Mouse (Mus musculus): ENCODE measurements around the gene Ier5l. TPM values are rescaled to one million over a fixed set of nuclear protein-coding genes. Genes with fewer than 3 reads are reported as not detected.

Ier5l gene
- polyA plus RNA-seq, 1 experiment from 2014 or later, result 0.61 TPM

DNA sequence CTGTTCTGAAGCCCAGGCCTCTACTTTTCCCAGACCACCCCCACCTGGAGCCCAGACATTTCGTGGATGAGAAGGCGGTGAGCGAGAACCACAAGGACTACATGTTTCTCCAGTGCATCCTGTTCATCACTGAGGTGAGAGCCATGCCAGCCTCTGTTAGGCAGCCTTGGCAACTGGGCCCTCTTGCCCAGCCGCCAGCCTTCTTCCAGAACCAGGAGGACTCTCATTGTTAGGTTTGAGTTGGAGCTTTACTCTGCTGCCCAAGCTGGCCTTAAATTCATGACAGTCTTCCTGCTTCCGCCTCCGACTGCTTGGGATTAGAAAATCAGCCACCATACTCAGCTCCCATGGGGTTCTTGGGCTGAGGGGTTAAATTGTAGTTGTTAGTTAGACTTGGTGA, 34.4 kb downstream of the Ier5l start:
- H3K27me3 ChIP-seq (replicated peaks; ENCODE audit: control insufficient read depth, insufficient read depth, low read length), result no peaks in the 10 kb centered on the region
- peak overlapping the region; percentile 67 for H3K9ac ChIP-seq (ENCODE audit: low read depth, low read length)
- no peak for ATAC-seq
- H3K9me3 ChIP-seq (ENCODE audit: control insufficient read depth, low read length), result no peaks in the 10 kb centered on the region
- no peak overlapping the region for H3K4me2 ChIP-seq (ENCODE audit: low read depth, low read length)
- 92% methylated on average over 6 of the region's 6 CpGs for WGBS
- H3K27ac ChIP-seq (ENCODE audit: low read length), result peak overlapping the region; percentile 100
- peaks cover 46% of the 10 kb centered on the region for H3K4me1 ChIP-seq (ENCODE audit: control insufficient read depth, insufficient read depth, low read length)
- no peaks in the 10 kb centered on the region; the same call in 1 of the 2 replicates for H3K36me3 ChIP-seq (ENCODE audit: control insufficient read depth, insufficient read depth, low read length)
- H3K4me3 ChIP-seq (ENCODE audit: low read length), result no peak overlapping the region

DNA sequence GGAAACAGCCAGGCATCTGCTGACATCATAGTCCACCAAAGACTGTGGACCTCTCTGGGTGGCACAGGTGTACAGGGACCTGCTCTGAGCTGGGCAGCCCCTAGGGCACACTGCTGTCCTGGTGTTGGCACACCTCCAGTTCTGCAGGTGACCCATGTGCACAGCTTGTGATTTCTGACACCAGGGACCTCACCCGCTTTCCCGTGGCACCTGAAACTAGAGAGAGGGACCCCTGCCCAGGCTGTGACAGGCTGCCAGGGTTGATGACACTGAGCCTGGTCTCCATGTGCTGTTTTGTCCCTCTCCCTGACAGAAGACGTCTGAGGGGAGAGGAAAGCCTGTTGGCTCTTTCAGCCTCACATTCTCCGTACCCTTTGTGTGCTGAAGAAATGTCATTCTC, 36.2 kb downstream of the Ier5l start:
- H3K4me3 ChIP-seq (ENCODE audit: low read length), result no peak overlapping the region
- H3K9ac ChIP-seq (ENCODE audit: low read depth, low read length), result no peak overlapping the region
- H3K27ac ChIP-seq (ENCODE audit: low read length), result no peak overlapping the region
- H3K4me1 ChIP-seq (ENCODE audit: control insufficient read depth, insufficient read depth, low read length), result peaks cover 30% of the 10 kb centered on the region
- H3K27me3 ChIP-seq (replicated peaks; ENCODE audit: control insufficient read depth, insufficient read depth, low read length), result no peaks in the 10 kb centered on the region
- no peaks in the 10 kb centered on the region for H3K9me3 ChIP-seq (ENCODE audit: control insufficient read depth, low read length)
- WGBS, result 86% methylated on average over 4 of the region's 4 CpGs
- no peak overlapping the region for H3K4me2 ChIP-seq (ENCODE audit: low read depth, low read length)
- ATAC-seq, result no peak
- no peaks in the 10 kb centered on the region; the same call in 1 of the 2 replicates for H3K36me3 ChIP-seq (ENCODE audit: control insufficient read depth, insufficient read depth, low read length)

DNA sequence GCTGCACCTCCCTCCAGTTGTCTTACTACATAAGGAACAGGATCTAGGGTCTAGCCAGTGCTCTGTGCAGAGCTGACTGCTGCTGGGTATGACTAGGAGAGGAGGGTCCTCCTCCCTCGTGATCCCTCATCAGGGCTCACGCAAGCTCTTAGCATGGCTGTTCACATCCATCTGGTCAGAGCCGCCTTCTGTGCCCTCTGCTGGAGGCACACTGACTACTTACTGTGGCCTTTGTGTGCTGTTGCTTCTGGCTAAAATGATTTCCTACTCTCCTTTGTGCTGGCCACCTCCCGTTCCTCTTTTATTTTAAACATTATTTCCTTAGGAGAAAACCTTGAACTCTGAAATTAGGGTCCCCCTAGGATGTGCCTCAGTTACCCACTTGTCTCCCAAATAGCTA, 37.2 kb downstream of the Ier5l start:
- no peak for ATAC-seq
- Histone ChIP-seq H3K36me3 (ENCODE audit: control insufficient read depth, insufficient read depth, low read length) (no peaks in the 10 kb centered on the region; the same call in 1 of the 2 replicates), H3K4me3 (ENCODE audit: low read length) (no peak overlapping the region), H3K27ac (ENCODE audit: low read length) (no peak overlapping the region), H3K27me3 (replicated peaks; ENCODE audit: control insufficient read depth, insufficient read depth, low read length) (no peaks in the 10 kb centered on the region), H3K4me2 (ENCODE audit: low read depth, low read length) (no peak overlapping the region), H3K4me1 (ENCODE audit: control insufficient read depth, insufficient read depth, low read length) (peaks cover 20% of the 10 kb centered on the region), H3K9ac (ENCODE audit: low read depth, low read length) (no peak overlapping the region), H3K9me3 (ENCODE audit: control insufficient read depth, low read length) (no peaks in the 10 kb centered on the region)
- 81% methylated on average over 4 of the region's 4 CpGs for WGBS

DNA sequence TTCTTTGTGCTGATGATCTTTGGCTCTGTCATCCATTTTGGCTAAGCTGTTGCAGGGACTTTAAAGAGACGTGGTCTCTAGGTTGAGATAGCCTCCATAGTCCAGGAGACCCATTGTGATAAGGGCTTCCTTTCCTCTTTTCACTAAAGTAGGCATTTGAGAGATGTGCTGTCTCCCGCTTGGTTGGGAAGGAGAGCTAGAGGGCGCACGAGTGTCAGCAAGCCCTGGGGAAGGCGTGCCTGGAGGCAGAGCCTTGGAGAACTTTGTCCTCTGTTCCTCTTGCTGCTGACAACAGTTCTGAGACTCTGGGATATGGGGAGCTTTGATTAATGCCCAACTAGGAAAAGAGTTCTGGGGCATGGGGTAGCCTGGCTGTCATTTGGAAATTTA, 37.9 kb downstream of the Ier5l start:
- 62% methylated on average over 5 of the region's 5 CpGs for WGBS
- H3K27me3 ChIP-seq (replicated peaks; ENCODE audit: control insufficient read depth, insufficient read depth, low read length), result no peaks in the 10 kb centered on the region
- peak; percentile 67 for ATAC-seq
- no peak overlapping the region for H3K4me3 ChIP-seq (ENCODE audit: low read length)
- H3K27ac ChIP-seq (ENCODE audit: low read length), result no peak overlapping the region
- H3K36me3 ChIP-seq (ENCODE audit: control insufficient read depth, insufficient read depth, low read length), result no peaks in the 10 kb centered on the region; the same call in 1 of the 2 replicates
- H3K9me3 ChIP-seq (ENCODE audit: control insufficient read depth, low read length), result no peaks in the 10 kb centered on the region
- H3K4me2 ChIP-seq (ENCODE audit: low read depth, low read length), result no peak overlapping the region
- H3K4me1 ChIP-seq (ENCODE audit: control insufficient read depth, insufficient read depth, low read length), result peaks cover 15% of the 10 kb centered on the region
- no peak overlapping the region for H3K9ac ChIP-seq (ENCODE audit: low read depth, low read length)

DNA sequence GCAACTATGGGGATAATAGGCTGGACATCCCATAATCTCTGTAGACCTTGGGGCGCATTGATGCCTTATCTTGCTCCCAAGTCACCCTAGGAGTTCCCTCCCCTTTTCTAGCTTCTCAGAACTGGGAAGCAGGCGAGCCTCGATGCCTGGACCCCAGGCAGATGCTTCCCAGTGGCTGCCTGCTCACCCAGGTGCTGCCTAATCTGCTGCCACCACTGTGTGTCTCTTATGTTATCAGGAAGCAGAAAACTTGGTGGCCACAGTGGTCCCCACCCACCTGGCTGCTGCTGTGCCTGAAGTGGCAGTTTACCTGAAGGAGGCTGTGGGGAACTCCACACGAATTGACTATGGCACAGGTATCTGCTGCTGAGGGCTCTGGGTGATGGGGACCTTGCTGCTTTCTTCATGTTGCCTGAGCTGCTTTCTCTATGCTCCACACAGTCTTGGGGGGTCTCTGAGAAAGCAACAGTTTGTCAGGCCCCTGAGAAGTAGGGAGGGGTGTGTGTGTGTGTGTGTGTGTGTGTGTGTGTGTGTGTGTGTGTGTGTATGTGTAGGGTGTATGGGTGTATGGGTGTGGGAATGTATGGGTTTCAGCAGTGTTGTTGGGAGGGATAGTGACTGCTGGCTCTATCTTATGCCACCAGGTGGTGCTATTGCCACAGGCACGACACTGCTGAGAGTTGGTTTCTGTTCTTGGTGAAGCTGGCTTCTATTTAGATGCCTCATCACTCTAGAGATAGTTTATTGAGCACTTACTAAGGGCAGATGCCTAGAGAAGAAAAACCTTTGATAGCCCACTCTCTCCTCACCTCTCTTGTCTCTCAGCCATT, 38.5 kb downstream of the Ier5l start:
- no peaks in the 10 kb centered on the region for H3K9me3 ChIP-seq (ENCODE audit: control insufficient read depth, low read length)
- no peak overlapping the region for H3K27ac ChIP-seq (ENCODE audit: low read length)
- H3K9ac ChIP-seq (ENCODE audit: low read depth, low read length), result no peak overlapping the region
- H3K4me1 ChIP-seq (ENCODE audit: control insufficient read depth, insufficient read depth, low read length), result peaks cover 10% of the 10 kb centered on the region
- 58% methylated on average over 5 of the region's 5 CpGs for whole genome bisulfite sequencing
- no peak overlapping the region for H3K4me2 ChIP-seq (ENCODE audit: low read depth, low read length)
- ATAC-seq, result peak; percentile 79
- no peak overlapping the region for H3K4me3 ChIP-seq (ENCODE audit: low read length)
- no peaks in the 10 kb centered on the region for H3K27me3 ChIP-seq (replicated peaks; ENCODE audit: control insufficient read depth, insufficient read depth, low read length)
- no peaks in the 10 kb centered on the region; the same call in 1 of the 2 replicates for H3K36me3 ChIP-seq (ENCODE audit: control insufficient read depth, insufficient read depth, low read length)

DNA sequence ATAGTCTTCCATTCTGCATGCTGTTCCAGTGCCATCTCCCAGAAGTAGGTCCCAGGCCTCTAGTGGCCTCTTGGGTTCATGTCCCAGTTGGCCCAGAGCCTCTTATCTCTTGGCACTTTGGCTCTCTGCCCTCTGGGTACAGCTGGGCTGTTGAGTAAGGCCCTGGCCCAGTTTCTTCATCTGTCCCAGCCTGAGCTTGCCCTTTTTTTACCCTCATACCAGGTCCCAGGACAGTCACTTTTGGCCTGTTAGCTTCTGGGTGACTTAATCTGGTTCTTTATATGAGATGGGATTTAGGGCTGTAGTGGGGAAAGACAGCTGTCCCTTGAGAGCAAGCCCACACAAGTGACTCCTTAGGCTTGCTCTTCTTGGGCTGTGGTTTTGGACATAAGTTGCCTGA, 44.9 kb downstream of the Ier5l start:
- Histone ChIP-seq H3K9me3 (ENCODE audit: control insufficient read depth, low read length) (no peaks in the 10 kb centered on the region), H3K9ac (ENCODE audit: low read depth, low read length) (no peak overlapping the region), H3K4me2 (ENCODE audit: low read depth, low read length) (no peak overlapping the region), H3K36me3 (ENCODE audit: control insufficient read depth, insufficient read depth, low read length) (peaks cover 12% of the 10 kb centered on the region), H3K27me3 (replicated peaks; ENCODE audit: control insufficient read depth, insufficient read depth, low read length) (no peaks in the 10 kb centered on the region), H3K27ac (ENCODE audit: low read length) (no peak overlapping the region), H3K4me3 (ENCODE audit: low read length) (no peak overlapping the region), H3K4me1 (ENCODE audit: control insufficient read depth, insufficient read depth, low read length) (no peaks in the 10 kb centered on the region)
- no peak for ATAC-seq

Other genes with a start within 250 kb of the Ier5l start
- 37.4 and 40.1 TPM in 2 replicates for gene Lrrc8a, start 236.5 kb downstream of the Ier5l start, polyA plus RNA-seq (2015; fragmentation: Nextera tagmentation; extraction: Ambion mirVana)
- 0.11 and 0.24 TPM in 2 replicates for gene Gm28035, start 233.7 kb downstream of the Ier5l start, polyA plus RNA-seq (2015; fragmentation: Nextera tagmentation; extraction: Ambion mirVana)
- gene Phyhd1, start 208.0 kb downstream of the Ier5l start, polyA plus RNA-seq (2015; fragmentation: Nextera tagmentation; extraction: Ambion mirVana), result 10.5 and 10.8 TPM in 2 replicates
- gene Gm28038, start 193.2 kb downstream of the Ier5l start, polyA plus RNA-seq (2015; fragmentation: Nextera tagmentation; extraction: Ambion mirVana), result not detected in 2 replicates
- gene Dolk, start 187.9 kb downstream of the Ier5l start, polyA plus RNA-seq (2015; fragmentation: Nextera tagmentation; extraction: Ambion mirVana), result 38.3 and 41.2 TPM in 2 replicates
- gene Nup188, start 187.8 kb downstream of the Ier5l start, polyA plus RNA-seq (2015; fragmentation: Nextera tagmentation; extraction: Ambion mirVana), result 23.6 and 26.6 TPM in 2 replicates
- 68.6 and 71.4 TPM in 2 replicates for gene Sh3glb2, start 114.9 kb downstream of the Ier5l start, polyA plus RNA-seq (2015; fragmentation: Nextera tagmentation; extraction: Ambion mirVana)
- 23.1 and 24.7 TPM in 2 replicates for gene Miga2, start 110.0 kb downstream of the Ier5l start, polyA plus RNA-seq (2015; fragmentation: Nextera tagmentation; extraction: Ambion mirVana)
- gene Dolpp1, start 82.0 kb downstream of the Ier5l start, polyA plus RNA-seq (2015; fragmentation: Nextera tagmentation; extraction: Ambion mirVana), result 59.4 and 63.3 TPM in 2 replicates
- 25.9 and 29.4 TPM in 2 replicates for gene Crat, start 58.4 kb downstream of the Ier5l start, polyA plus RNA-seq (2015; fragmentation: Nextera tagmentation; extraction: Ambion mirVana)
- gene Ptpa, start 58.2 kb downstream of the Ier5l start, polyA plus RNA-seq (2015; fragmentation: Nextera tagmentation; extraction: Ambion mirVana), result 120 and 132 TPM in 2 replicates
- gene Cstad, start 120.8 kb upstream of the Ier5l start, polyA plus RNA-seq (2015; fragmentation: Nextera tagmentation; extraction: Ambion mirVana), result 0.58 and 0.99 TPM in 2 replicates